Mouse (Mus musculus) layer of hippocampus, postnatal 14 days (tissue): Measurements from ENCODE around the gene Hs3st6. TPM values are rescaled to one million over a fixed set of nuclear protein-coding genes. Genes with fewer than 3 reads are reported as not detected.

Experiments
- DNase-seq, 2 experiments: peaks; one replicate each; pipeline ENCODE4 v3.0.0; 2021 to 2022; ENCODE audit warnings: low spot score in 2 of 2, mixed read lengths in 1 of 2
- total RNA-seq, 2 experiments: library from RNA; stranded (reverse); gene quantifications; 2 replicates each; pipeline ENCODE4 v1.2.3; 2021

The Hs3st6 gene
- total RNA-seq, 2 experiments from 2014 or later = not detected

DNA sequence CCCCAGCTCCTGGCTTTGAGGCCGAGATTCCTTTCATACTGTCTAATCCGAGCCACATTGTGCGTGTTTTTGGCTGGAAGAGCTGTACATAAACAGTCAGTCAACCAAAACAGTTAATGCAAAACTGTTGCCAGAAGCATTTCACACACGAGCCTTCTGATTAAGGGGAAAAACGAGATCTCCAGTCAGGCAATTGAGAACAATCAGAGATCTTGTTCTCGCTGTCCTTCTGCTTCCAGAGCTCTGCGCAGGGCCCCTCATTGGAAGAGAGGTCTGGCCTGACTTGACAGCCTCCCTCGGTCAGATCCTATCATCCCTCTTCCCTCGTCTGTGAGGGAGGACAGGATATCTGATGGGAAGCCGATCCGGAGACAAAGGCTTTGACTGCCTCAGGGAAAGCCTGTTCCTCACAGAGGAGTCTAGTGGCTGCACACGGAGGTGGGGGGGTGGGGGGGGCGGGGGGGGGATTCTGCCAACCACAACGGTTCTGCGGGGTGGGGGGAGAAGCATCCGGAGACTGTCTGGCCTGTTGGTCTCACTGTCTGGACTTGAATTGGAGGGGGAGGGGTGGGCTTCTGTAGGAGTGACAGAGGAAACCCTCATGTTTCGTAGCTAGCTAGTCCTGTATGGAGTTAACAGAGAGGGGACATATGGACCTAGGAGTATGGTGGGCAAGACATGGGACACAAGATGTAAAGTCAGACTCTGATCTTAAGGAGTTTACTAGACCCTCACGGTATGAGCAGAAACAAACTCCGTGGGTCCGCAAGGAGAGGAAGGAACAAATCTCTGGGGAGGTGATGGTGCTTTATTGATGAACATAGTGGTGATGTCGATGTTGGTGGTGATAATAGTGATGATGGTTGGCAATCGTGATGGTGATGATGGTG is 12.5 kb downstream of the Hs3st6 start:
- DNase-seq = no peak

DNA sequence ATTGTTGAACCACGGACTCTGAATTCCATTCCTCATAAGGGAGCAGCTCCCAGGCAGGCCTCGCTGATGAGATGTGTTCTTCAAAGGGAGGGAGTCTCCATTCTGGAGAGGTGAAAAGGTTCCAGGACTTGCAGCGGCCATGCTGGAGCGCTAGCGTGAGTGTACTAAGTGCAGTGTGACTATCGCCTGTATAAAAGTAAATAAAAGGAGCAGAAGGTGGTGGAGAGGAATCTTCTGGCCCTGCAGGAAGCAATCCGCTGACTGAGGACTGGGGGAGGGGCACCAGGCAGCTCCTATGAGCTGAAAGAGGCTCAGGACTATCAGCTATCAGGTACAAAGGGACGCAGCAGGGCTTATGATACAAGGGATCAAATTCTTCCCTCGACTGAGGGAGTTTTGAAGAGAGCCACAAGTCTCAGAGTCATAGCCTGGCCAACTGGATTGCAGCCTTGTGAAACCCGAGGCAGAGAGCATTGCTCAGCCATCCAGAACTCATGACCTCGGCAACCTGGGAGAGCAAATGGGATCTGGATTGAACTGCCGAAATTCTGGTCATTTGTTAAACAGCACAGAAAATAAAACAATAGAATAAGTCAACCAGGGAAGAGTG is 13.6 kb downstream of the Hs3st6 start:
- DNase-seq = no peak

DNA sequence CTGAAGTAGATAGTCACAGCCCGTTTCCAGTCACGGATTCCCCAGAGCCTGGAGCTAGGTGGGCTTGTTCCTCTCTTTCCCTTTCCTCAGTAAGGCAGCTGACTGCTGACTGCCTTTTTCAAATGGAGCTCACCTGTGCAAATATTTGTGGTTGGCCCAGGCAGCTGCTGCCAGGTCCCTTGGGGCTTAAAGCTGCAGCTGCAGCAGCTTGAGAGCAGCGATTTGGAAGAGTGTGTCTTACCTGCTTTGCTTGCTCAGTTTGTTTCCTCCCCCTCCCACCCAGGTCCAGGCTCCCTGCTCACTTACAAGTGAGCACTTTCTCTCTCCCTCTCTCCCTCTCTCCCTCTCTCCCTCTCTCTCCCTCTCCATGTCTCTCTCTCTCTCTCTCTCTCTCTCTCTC is 16.4 kb downstream of the Hs3st6 start:
- DNase-seq = no peak

- DNase-seq = no peak
Measured at GRCm38 (mm10) chr17:24773241-24773640, 20.5 kb downstream of the Hs3st6 start.

DNA sequence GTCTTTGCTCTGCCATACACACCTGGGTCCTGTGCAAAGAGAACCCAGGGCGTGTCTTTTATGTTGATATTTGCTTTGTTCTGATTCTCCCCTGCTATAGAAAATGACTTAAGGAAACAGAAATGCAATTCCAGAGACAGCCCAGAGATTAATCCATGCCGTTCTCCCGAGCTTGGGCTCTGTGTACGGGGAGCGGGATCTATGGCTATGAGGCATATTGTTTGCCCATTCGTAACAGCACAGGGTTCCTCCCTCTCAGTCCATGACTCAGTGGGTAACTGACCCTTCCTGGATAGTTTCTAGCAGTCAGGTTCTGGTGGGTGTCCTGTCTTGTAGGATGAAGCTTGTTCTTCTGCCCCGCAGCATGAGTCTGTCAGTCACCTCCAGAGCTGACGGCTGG is 22.4 kb downstream of the Hs3st6 start:
- DNase-seq = no peak

DNA sequence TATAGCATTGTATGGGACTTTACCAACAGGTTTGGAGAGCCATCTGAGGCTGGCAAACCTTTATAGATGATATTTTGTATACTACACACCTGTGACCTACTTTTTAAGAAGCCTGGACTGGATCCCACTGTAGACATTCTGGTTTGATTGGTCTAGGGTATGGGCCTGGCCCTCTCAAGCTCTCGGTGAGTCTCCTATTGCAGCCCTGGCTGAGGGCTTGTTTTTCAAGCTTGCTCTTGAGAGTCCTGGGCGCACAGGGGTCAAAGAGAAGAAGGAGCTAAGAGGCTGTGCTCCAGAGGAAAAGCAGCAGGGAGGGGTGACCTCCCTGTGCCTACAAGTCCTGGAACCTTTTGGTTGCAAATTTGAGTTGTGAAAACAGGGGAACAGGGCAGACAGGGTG is 24.3 kb downstream of the Hs3st6 start:
- no peak for DNase-seq

- DNase-seq = no peak
Measured at GRCm38 (mm10) chr17:24780821-24781220, 28.0 kb downstream of the Hs3st6 start.

GRCm38 (mm10) chr17:24792190-24792589 is 39.4 kb downstream of the Hs3st6 start:
- DNase-seq = no peak

DNA sequence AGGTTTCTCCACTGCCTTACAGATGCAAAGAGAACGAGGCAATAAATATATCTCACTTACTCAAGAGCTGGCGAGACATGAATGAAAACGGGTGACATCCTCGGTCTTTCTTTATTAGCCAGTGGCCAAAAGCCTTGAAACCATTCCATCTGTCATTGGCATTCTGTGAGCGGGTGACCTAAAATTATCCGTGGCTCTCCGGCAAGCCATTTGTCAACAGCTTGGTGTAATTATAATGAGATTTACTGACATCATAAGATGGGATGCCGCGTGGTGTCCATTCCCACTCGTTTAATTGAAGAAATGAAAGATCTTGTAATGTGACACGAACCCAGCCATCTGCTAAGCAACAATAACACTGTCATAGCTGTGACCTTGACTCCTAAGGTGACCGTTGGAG is 42.0 kb downstream of the Hs3st6 start:
- DNase-seq = no peak

GRCm38 (mm10) chr17:24796969-24797368 is 44.2 kb downstream of the Hs3st6 start:
- no peak for DNase-seq

DNA sequence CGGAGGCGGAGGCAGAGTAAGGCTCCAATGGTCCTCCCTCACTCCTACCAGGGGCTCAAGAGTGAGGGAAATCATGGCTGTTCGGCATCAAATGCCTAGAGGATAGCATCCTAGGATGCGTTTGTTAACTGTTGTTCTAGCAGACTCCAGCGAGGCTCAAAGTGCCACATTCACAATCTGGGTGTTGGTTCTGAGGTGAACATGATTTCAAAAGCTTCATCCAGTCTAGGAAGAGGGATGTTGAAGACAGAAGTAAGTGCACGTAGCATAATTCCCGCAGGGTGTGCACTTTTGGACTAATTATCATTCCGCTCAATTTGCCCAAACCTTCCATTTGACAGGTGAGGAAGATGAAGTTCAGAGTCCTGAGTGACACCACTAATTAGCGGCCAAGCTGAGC is 45.4 kb downstream of the Hs3st6 start:
- DNase-seq = no peak

- no peak for DNase-seq
Measured at GRCm38 (mm10) chr17:24799476-24799875, 46.7 kb downstream of the Hs3st6 start.

DNA sequence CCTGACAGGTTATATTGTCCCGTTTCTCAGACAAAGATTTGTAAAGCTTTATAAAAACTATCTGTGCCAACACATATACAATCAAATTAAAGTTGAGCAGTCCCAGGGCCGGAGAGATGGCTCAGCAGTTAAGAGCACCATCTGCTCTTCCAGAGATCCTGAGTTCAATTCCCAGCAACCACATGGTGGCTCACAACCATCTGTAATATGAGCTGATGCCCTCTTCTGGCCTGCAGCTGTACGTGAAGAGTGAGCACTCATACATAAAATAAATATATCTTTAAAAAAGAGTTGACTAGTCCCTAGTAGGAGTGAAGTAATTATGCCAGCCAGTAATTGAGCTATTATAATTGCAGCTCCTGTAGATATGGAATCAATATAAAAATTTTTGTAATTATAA is 47.7 kb downstream of the Hs3st6 start:
- no peak for DNase-seq

DNA sequence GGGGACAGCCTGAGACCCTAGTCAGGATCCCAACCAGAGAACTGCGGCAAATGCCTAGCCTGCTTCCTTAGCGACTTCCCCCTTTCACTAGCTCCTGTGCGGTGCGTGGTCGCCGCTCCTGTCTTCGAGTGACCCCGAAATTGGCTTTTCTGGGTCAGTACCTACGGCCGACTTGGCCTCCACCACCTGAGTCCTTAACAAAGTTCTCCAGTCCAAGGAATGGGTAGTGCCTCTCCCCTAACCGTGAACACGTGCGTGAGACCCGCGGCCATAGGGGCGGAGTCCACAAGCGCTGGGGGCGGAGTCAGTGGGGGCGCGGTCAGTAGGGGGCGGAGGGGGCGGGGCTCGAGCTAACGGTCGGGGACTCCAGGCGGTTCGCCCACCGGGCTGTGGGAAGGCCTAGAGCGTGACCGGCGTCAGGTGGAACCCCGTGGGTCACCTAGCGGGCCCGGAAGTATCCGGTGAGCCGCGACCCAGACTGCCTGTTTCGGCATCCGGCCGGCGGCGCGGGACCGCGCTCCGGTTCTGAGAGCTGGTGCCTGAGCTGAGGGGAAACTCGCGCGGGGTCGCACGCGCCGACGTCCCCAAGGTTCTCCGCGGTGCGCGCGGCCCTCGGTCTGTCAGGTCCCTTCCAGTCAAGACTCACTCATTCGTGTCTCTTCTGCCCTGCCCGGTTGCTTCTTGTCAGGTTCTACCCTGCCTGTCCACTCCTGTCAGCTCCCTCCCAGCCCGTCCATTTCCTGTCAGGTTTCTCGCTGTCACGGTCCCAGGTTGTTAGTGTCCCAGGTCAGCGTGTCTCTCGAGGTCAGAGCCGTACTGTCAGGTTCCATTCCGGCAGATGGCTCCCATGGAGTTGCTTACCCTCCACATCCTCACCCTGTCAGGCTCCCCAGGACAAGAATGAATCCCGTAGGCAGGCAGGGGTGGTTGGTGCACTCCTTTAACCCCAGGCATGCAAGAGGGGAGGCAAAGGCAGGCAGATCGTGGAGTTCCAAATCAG is 51.5 kb downstream of the Hs3st6 start, which contains the start of gene Meiob:
Gene Meiob, plus strand, starts transcription at position 338 of the 1,000 bp plus-strand sequence.
- peak; percentile 10 to 31 for DNase-seq

Other genes with a start within 250 kb of the Hs3st6 start
- 10 to 100 TPM; 93.6 to 96.0 TPM for gene Traf7, start 225.1 kb upstream of the Hs3st6 start, total RNA-seq
- 10 to 100 TPM; 60.1 to 69.3 TPM for gene Rab26, start 218.8 kb upstream of the Hs3st6 start, total RNA-seq
- 10 to 100 TPM; 71.1 to 85.9 TPM for gene Pkd1, start 203.2 kb upstream of the Hs3st6 start, total RNA-seq
- gene Tsc2, start 120.4 kb upstream of the Hs3st6 start, total RNA-seq = 100 to 1,000 TPM; 160 to 162 TPM
- 1 to 10 TPM; 3.9 to 5.3 TPM for gene Nthl1, start 120.3 kb upstream of the Hs3st6 start, total RNA-seq
- gene Slc9a3r2, start 102.7 kb upstream of the Hs3st6 start, total RNA-seq = 10 to 100 TPM; 47.9 to 52.4 TPM
- gene Npw, start 94.5 kb upstream of the Hs3st6 start, total RNA-seq = 1 to 10 TPM; 3.7 to 3.9 TPM
- gene Zfp598, start 83.3 kb upstream of the Hs3st6 start, total RNA-seq = 10 to 100 TPM; 36.5 to 40.7 TPM
- gene Syngr3, start 63.0 kb upstream of the Hs3st6 start, total RNA-seq = 100 to 1,000 TPM; 197 to 204 TPM
- 10 to 100 TPM; 18.5 to 19.8 TPM for gene Gfer, start 56.8 kb upstream of the Hs3st6 start, total RNA-seq
- gene Noxo1, start 56.8 kb upstream of the Hs3st6 start, total RNA-seq = 1 to 10 TPM; 2.7 to 4.4 TPM
- 10 to 100 TPM; 28.5 to 29.1 TPM for gene Tbl3, start 45.3 kb upstream of the Hs3st6 start, total RNA-seq
- gene Rnf151, start 34.9 kb upstream of the Hs3st6 start, total RNA-seq = not detected
- gene Rps2, start 34.9 kb upstream of the Hs3st6 start, total RNA-seq = 100 to 1,000 TPM; 494 to 506 TPM
- 100 to 1,000 TPM; 186 to 200 TPM for gene Ndufb10, start 28.5 kb upstream of the Hs3st6 start, total RNA-seq
- gene Rpl3l, start 25.2 kb upstream of the Hs3st6 start, total RNA-seq = 1 to 10 TPM in 1 of 2 experiments, under 1 TPM in 1; 0.79 to 1.0 TPM
- 10 to 100 TPM; 44.4 to 51.2 TPM for gene Msrb1, start 16.3 kb upstream of the Hs3st6 start, total RNA-seq
- gene Meiob, start 51.3 kb downstream of the Hs3st6 start, total RNA-seq = not detected
- 100 to 1,000 TPM; 107 to 112 TPM for gene Hagh, start 87.2 kb downstream of the Hs3st6 start, total RNA-seq
- 10 to 100 TPM; 18.1 to 18.2 TPM for gene Fahd1, start 97.4 kb downstream of the Hs3st6 start, total RNA-seq
- gene Igfals, start 113.0 kb downstream of the Hs3st6 start, total RNA-seq = not detected
- gene Nubp2, start 133.4 kb downstream of the Hs3st6 start, total RNA-seq = 10 to 100 TPM; 37.7 to 43.4 TPM
- gene Spsb3, start 133.7 kb downstream of the Hs3st6 start, total RNA-seq = 10 to 100 TPM; 40.9 to 41.2 TPM
- 10 to 100 TPM; 66.9 to 83.2 TPM for gene Eme2, start 142.1 kb downstream of the Hs3st6 start, total RNA-seq
- 10 to 100 TPM; 73.0 to 76.3 TPM for gene Mrps34, start 142.1 kb downstream of the Hs3st6 start, total RNA-seq
- gene Nme3, start 143.5 kb downstream of the Hs3st6 start, total RNA-seq = 10 to 100 TPM; 48.6 to 53.8 TPM
- gene Mapk8ip3, start 184.0 kb downstream of the Hs3st6 start, total RNA-seq = 100 to 1,000 TPM; 312 to 326 TPM
- 10 to 100 TPM; 11.2 TPM for gene Jpt2, start 207.7 kb downstream of the Hs3st6 start, total RNA-seq